In genomic region chr1:184731091-184731640, GRCm38 (mm10) we compare ENCODE assay signal across 8 mouse cellular contexts. TPM values are rescaled to one million over a fixed set of nuclear protein-coding genes. Genes with fewer than 3 reads are reported as not detected.
DNase-seq lines count a peak whose midpoint lies in the region; ATAC-seq and TF ChIP-seq lines count a peak whose summit lies in the region.

No protein-coding gene starts in this region.

- H3K27me3 ChIP-seq in heart, embryonic 16.5 days (ENCODE audit: control insufficient read depth, insufficient read depth, low read length): peaks cover 56% of the 10 kb centered on the region
- H3K27me3 ChIP-seq in MEL (ENCODE audit: control insufficient read depth in 1 of 2, insufficient read depth in 2 of 2, low read length in 2 of 2): no peaks in the 10 kb centered on the region
- H3K27me3 ChIP-seq in forebrain, postnatal 0 days (ENCODE audit: insufficient read depth, low read length): peaks cover 61% of the 10 kb centered on the region

- peak overlapping the region; percentile 79 for H3K4me2 ChIP-seq in heart, embryonic 16.5 days (ENCODE audit: low read depth, low read length)
- H3K4me2 ChIP-seq in forebrain, postnatal 0 days (ENCODE audit: low read depth): peak overlapping the region; percentile 49

- H3K9ac ChIP-seq in heart, embryonic 16.5 days (ENCODE audit: low read length): peak overlapping the region; percentile 71
- peak overlapping the region; percentile 89 for H3K9ac ChIP-seq in MEL (ENCODE audit: control insufficient read depth, low read depth, low read length, poor library complexity, severe bottlenecking)
- H3K9ac ChIP-seq in forebrain, postnatal 0 days: no peak overlapping the region

- intact Hi-C loops in heart, postnatal 10 days (cut with DNase I): loop anchor here (5.0 kb wide), 1 partner anchor 694 kb away; no protein-coding TSS in a partner anchor

- no peak for ATAC-seq in heart, embryonic 16.5 days (replicated peaks; ENCODE audit: extremely low read depth, insufficient read depth, low FRiP score)
- no peak for ATAC-seq in forebrain, postnatal 0 days

- no peak for TF ChIP-seq POLR2A in MEL (IDR thresholded peaks at IDR 0.05; ENCODE audit: control insufficient read depth in 1 of 2, insufficient read depth in 1 of 2, low read depth in 1 of 2, low read length in 2 of 2, poor library complexity in 1 of 2)

- H3K4me3 ChIP-seq in heart, embryonic 16.5 days (ENCODE audit: low read length): peak overlapping the region; percentile 63
- H3K4me3 ChIP-seq in MEL (ENCODE audit: control insufficient read depth in 1 of 2, insufficient read depth in 1 of 2, low read depth in 2 of 2, low read length in 2 of 2) (peak overlapping the region; percentile 82 to 96), macrophage (ENCODE audit: inconsistent target) (peak overlapping the region; percentile 83)
- peak overlapping the region; percentile 33 for H3K4me3 ChIP-seq in forebrain, postnatal 0 days (ENCODE audit: low read depth, low read length)

- no peaks in the 10 kb centered on the region for H3K36me3 ChIP-seq in heart, embryonic 16.5 days (ENCODE audit: control insufficient read depth, insufficient read depth)
- peaks cover 0 to 7% of the 10 kb centered on the region in 2 experiments; a peak in 1 of 4 replicates for H3K36me3 ChIP-seq in MEL (ENCODE audit: control insufficient read depth in 1 of 2, insufficient read depth in 2 of 2, low read length in 2 of 2)
- H3K36me3 ChIP-seq in forebrain, postnatal 0 days (ENCODE audit: insufficient read depth): no peaks in the 10 kb centered on the region
- H3K36me3 ChIP-seq in macrophage (ENCODE audit: inconsistent target): peaks cover 23% of the 10 kb centered on the region

- peak overlapping the region; percentile 79 for H3K27ac ChIP-seq in heart, embryonic 16.5 days (ENCODE audit: low read length)
- no peak overlapping the region for H3K27ac ChIP-seq in MEL (ENCODE audit: control insufficient read depth, low read depth, low read length)
- H3K27ac ChIP-seq in forebrain, postnatal 0 days (ENCODE audit: low read depth, low read length): no peak overlapping the region
- peak overlapping the region; percentile 92 for H3K27ac ChIP-seq in macrophage

- TF ChIP-seq CTCF in MEL (IDR thresholded peaks at IDR 0.05 in 2 of 3, conservative IDR thresholded peaks at IDR 0.05 in 1 of 3; ENCODE audit: control insufficient read depth in 1 of 3, insufficient read depth in 1 of 3, low read depth in 2 of 3, low read length in 3 of 3, poor library complexity in 1 of 3, severe bottlenecking in 1 of 3): no peak
- no peak for TF ChIP-seq CTCF in forebrain, postnatal 0 days (IDR thresholded peaks at IDR 0.05; ENCODE audit: low read depth)

- H3K4me1 ChIP-seq in heart, embryonic 16.5 days (ENCODE audit: control insufficient read depth, insufficient read depth, low read length): peaks cover 13% of the 10 kb centered on the region
- peaks cover 3 to 5% of the 10 kb centered on the region in 2 experiments; a peak in 1 of 4 replicates for H3K4me1 ChIP-seq in MEL (ENCODE audit: control insufficient read depth in 1 of 2, insufficient read depth in 2 of 2, low read length in 2 of 2)
- H3K4me1 ChIP-seq in forebrain, postnatal 0 days (ENCODE audit: insufficient read depth): no peaks in the 10 kb centered on the region; the same call in 1 of the 2 replicates

- peaks cover 6% of the 10 kb centered on the region for H3K79me2 ChIP-seq in MEL (ENCODE audit: control insufficient read depth, insufficient read depth, low read length, poor library complexity)
- peaks cover 43% of the 10 kb centered on the region for H3K79me2 ChIP-seq in macrophage (ENCODE audit: inconsistent target)

- no peak for TF ChIP-seq EP300 in MEL (IDR thresholded peaks at IDR 0.05; ENCODE audit: low read depth in 1 of 2, low read length in 2 of 2)

- H3K9me3 ChIP-seq in heart, embryonic 16.5 days (replicated peaks; ENCODE audit: control insufficient read depth, low read length): no peaks in the 10 kb centered on the region
- H3K9me3 ChIP-seq in MEL (replicated peaks; ENCODE audit: insufficient read depth, low read length): no peaks in the 10 kb centered on the region
- no peaks in the 10 kb centered on the region for H3K9me3 ChIP-seq in forebrain, postnatal 0 days (ENCODE audit: low read length)

- WGBS in heart, embryonic 16.5 days: 8% methylated on average over 18 of the region's 18 CpGs
- 5% methylated on average over 18 of the region's 18 CpGs for WGBS in forebrain, postnatal 0 days
- WGBS in macrophage (ENCODE audit: missing documents): 18% methylated on average over 16 of the region's 18 CpGs

- DNase-seq in heart, postnatal 10 days: no peak
- peak; percentile 32 for DNase-seq in MEL (ENCODE audit: low read depth, low spot score)
- DNase-seq in forebrain, postnatal 0 days: peak; percentile 58
- no peak for DNase-seq in layer of hippocampus, adult 9-11 months
- DNase-seq in Muller cell, postnatal 12 days (ENCODE audit: inconsistent ontology term): no peak
- no peak for DNase-seq in adrenal gland, postnatal 25 days

- no peak for TF ChIP-seq RAD21 in MEL (IDR thresholded peaks at IDR 0.05; ENCODE audit: low read depth, low read length)

TF ChIP-seq in MEL, 35 proteins besides CTCF, POLR2A, EP300 and RAD21:
- TF ChIP-seq MAFK (IDR thresholded peaks at IDR 0.05; ENCODE audit: borderline replicate concordance, low read depth, low read length): no peak

RNA-seq across cellular contexts. Expression of gene Hlx, which starts 1.3 kb away (rescaled TPM):
- polyA plus RNA-seq in heart, embryonic 16.5 days (2015; fragmentation: Nextera tagmentation; extraction: Ambion mirVana): 9.5 and 13.8 TPM in 2 replicates
- 10 to 100 TPM; 23.2 to 27.1 TPM for total RNA-seq in heart, postnatal 10 days (2021)
- total RNA-seq in MEL (2012; rRNA removed): 2.4 and 2.7 TPM in 2 replicates
- polyA plus RNA-seq in MEL (2012; ENCODE audit: insufficient read depth in 1 of 2, insufficient read length in 2 of 2, low read depth in 1 of 2, low replicate concordance in 2 of 2, missing spikeins in 1 of 2) (1 to 10 TPM in 1 of 2 experiments, not detected in 1; 9.6 TPM), macrophage (2018) (23.2 to 50.5 TPM (median 24.9 TPM) in 3 replicates)
- 1.2 and 2.8 TPM in 2 replicates for total RNA-seq in forebrain, postnatal 0 days (2014; rRNA removed)
- 1.6 and 2.4 TPM in 2 replicates for polyA plus RNA-seq in forebrain, postnatal 0 days (2015; fragmentation: Nextera tagmentation; extraction: Ambion mirVana)
- total RNA-seq in macrophage (2018; cell fraction: chromatin; rRNA removed): 10 to 100 TPM in 21 of 26 experiments, 1 to 10 TPM in 5; 6.4 to 26.8 (median 12.9) TPM
- 10 to 100 TPM; 21.1 to 79.3 (median 38.5) TPM for total RNA-seq in macrophage (2018; cell fraction: cytosol; rRNA removed)
- 10 to 100 TPM; 14.3 to 54.2 (median 25.8) TPM for total RNA-seq in macrophage (2018; cell fraction: nucleus; rRNA removed)
- 10.6 and 12.8 TPM in 2 replicates for total RNA-seq in adrenal gland, postnatal 25 days (2021)

Comparison
In these comparisons a context has a peak if more than half of its experiments do, and no peak if none do; other contexts are left out.
1. H3K27ac ChIP-seq: peak in heart, embryonic 16.5 days (single experiment) and macrophage (single experiment); none in MEL (single experiment) and forebrain, postnatal 0 days (single experiment).
2. H3K4me3 ChIP-seq: peak in every context shown above with its lines; median percentile 89 in MEL; 83 in macrophage; 63 in heart, embryonic 16.5 days; 33 in forebrain, postnatal 0 days.
3. DNase-seq: peak in MEL (single experiment) and forebrain, postnatal 0 days (single experiment); none in heart, postnatal 10 days (0 of 2), layer of hippocampus, adult 9-11 months (single experiment), Muller cell, postnatal 12 days (single experiment) and adrenal gland, postnatal 25 days (single experiment).